Mouse (Mus musculus): ENCODE data around the gene Ccdc171.
"Not testable (repeated sequence)": the region's sequence is repeated elsewhere in the genome, so short reads cannot be mapped to it uniquely, and the experiment has no call there.

Ccdc171 gene

GRCm38 (mm10) chr4:83526270-83526987 is 1.1 kb downstream of the Ccdc171 start:
- no peak for DNase-seq

GRCm38 (mm10) chr4:83526988-83527334 is 1.6 kb downstream of the Ccdc171 start:
- no peak for DNase-seq

GRCm38 (mm10) chr4:83527921-83528320 is 2.6 kb downstream of the Ccdc171 start:
- DNase-seq = peak; percentile 76

- DNase-seq = not testable (repeated sequence)
Measured at GRCm38 (mm10) chr4:83530060-83530459, 4.7 kb downstream of the Ccdc171 start.

GRCm38 (mm10) chr4:83533168-83533911 is 8.0 kb downstream of the Ccdc171 start:
- DNase-seq = peak; percentile 34

GRCm38 (mm10) chr4:83534024-83534423 is 8.7 kb downstream of the Ccdc171 start:
- no peak for DNase-seq

GRCm38 (mm10) chr4:83549501-83549900 is 24.2 kb downstream of the Ccdc171 start:
- no peak for DNase-seq

GRCm38 (mm10) chr4:83567190-83568113 is 42.1 kb downstream of the Ccdc171 start:
- peak; percentile 72 for DNase-seq

- DNase-seq = peak; percentile 64
Measured at GRCm38 (mm10) chr4:83568145-83568544, 42.8 kb downstream of the Ccdc171 start.

- DNase-seq = no peak
Measured at GRCm38 (mm10) chr4:83570569-83570968, 45.2 kb downstream of the Ccdc171 start.

- no peak for DNase-seq
Measured at GRCm38 (mm10) chr4:83571033-83571432, 45.7 kb downstream of the Ccdc171 start.

GRCm38 (mm10) chr4:83572521-83572920 is 47.2 kb downstream of the Ccdc171 start:
- DNase-seq = no peak

- no peak for DNase-seq
Measured at GRCm38 (mm10) chr4:83576315-83576714, 51.0 kb downstream of the Ccdc171 start.

GRCm38 (mm10) chr4:83580157-83580556 is 54.8 kb downstream of the Ccdc171 start:
- no peak for DNase-seq

GRCm38 (mm10) chr4:83587563-83587962 is 62.2 kb downstream of the Ccdc171 start:
- DNase-seq = no peak

GRCm38 (mm10) chr4:83596486-83596885 is 71.1 kb downstream of the Ccdc171 start:
- no peak for DNase-seq

GRCm38 (mm10) chr4:83611111-83611510 is 85.8 kb downstream of the Ccdc171 start:
- no peak for DNase-seq

- not testable (repeated sequence) for DNase-seq
Measured at GRCm38 (mm10) chr4:83623021-83623711, 97.8 kb downstream of the Ccdc171 start.

- DNase-seq = no peak
Measured at GRCm38 (mm10) chr4:83623732-83624131, 98.4 kb downstream of the Ccdc171 start.

GRCm38 (mm10) chr4:83651453-83651852 is 126.1 kb downstream of the Ccdc171 start:
- no peak for DNase-seq

- no peak for DNase-seq
Measured at GRCm38 (mm10) chr4:83655396-83655795, 130.1 kb downstream of the Ccdc171 start.

GRCm38 (mm10) chr4:83656571-83656970 is 131.2 kb downstream of the Ccdc171 start:
- DNase-seq = no peak

- no peak for DNase-seq
Measured at GRCm38 (mm10) chr4:83657021-83657420, 131.7 kb downstream of the Ccdc171 start.

Data from thymus, postnatal 4 days (tissue).